Mouse (Mus musculus) layer of hippocampus, adult 2 months (tissue): ENCODE results near the gene Hspa1a. TPM values are rescaled to one million over a fixed set of nuclear protein-coding genes. Genes with fewer than 3 reads are reported as not detected.
"Not testable (repeated sequence)": the region's sequence is repeated elsewhere in the genome, so short reads cannot be mapped to it uniquely, and the experiment has no call there.

ENCODE experiments used
- DNase-seq, 2 experiments: peaks; one replicate each; pipeline ENCODE4 v3.0.0; 2022; ENCODE audit warnings: low spot score in 2 of 2
- H3K27ac ChIP-seq: fragments of 200-600 bp; 2 replicates; pipeline ENCODE4 v1.8.1; 2022
- H3K4me3 ChIP-seq: fragments of 200-600 bp; 2 replicates; pipeline ENCODE4 v1.8.1; 2022; ENCODE audit warnings: mild to moderate bottlenecking
- CTCF ChIP-seq: fragments of 200-600 bp; conservative IDR thresholded peaks from 2 replicates; pipeline ENCODE4 v1.8.1; 2022; ENCODE audit warnings: antibody characterized with exemption, mild to moderate bottlenecking, moderate library complexity
- total RNA-seq, 2 experiments: library from RNA; stranded (reverse); gene quantifications; 2 replicates each; pipeline ENCODE4 v1.2.3; 2021

Gene Hspa1a
- total RNA-seq, 2 experiments from 2014 or later: 16.9 to 18.1 TPM

- peak; percentile 65 for TF ChIP-seq CTCF
- no peak for DNase-seq
- Histone ChIP-seq H3K27ac (no peak overlapping the region), H3K4me3 (no peak overlapping the region)
These were observed 35.5 kb upstream of the Hspa1a start for GRCm38 (mm10) chr17:35007387-35007991.

- not testable (repeated sequence) for H3K4me3 ChIP-seq, DNase-seq, H3K27ac ChIP-seq
These were observed 33.9 kb upstream of the Hspa1a start for GRCm38 (mm10) chr17:35005902-35006301.

GRCm38 (mm10) chr17:35005158-35005557, 33.2 kb upstream of the Hspa1a start:
- no peak for TF ChIP-seq CTCF
- H3K4me3 ChIP-seq: no peak overlapping the region
- no peak for DNase-seq
- H3K27ac ChIP-seq: no peak overlapping the region

- Histone ChIP-seq H3K27ac (no peak overlapping the region), H3K4me3 (no peak overlapping the region)
- no peak for TF ChIP-seq CTCF
- no peak for DNase-seq
These were observed 32.2 kb upstream of the Hspa1a start for GRCm38 (mm10) chr17:35004075-35004717.

GRCm38 (mm10) chr17:35003022-35003838, 31.3 kb upstream of the Hspa1a start:
- no peak overlapping the region for H3K4me3 ChIP-seq
- no peak overlapping the region for H3K27ac ChIP-seq
- DNase-seq: no peak
- TF ChIP-seq CTCF: no peak

GRCm38 (mm10) chr17:35002153-35002865, 30.4 kb upstream of the Hspa1a start:
- peak overlapping the region; percentile 34 for H3K4me3 ChIP-seq
- no peak for TF ChIP-seq CTCF
- no peak overlapping the region for H3K27ac ChIP-seq
- DNase-seq: no peak

GRCm38 (mm10) chr17:35001452-35002152, 29.6 kb upstream of the Hspa1a start:
- Histone ChIP-seq H3K4me3 (peak overlapping the region; percentile 89), H3K27ac (peak overlapping the region; percentile 100)
- DNase-seq: no peak
- no peak for TF ChIP-seq CTCF

GRCm38 (mm10) chr17:35000717-35001451, 28.9 kb upstream of the Hspa1a start, which contains the start of gene Vars:
TSS of gene Vars (plus strand) at chr17:35000987.
- H3K27ac ChIP-seq: peak within 1 kb of the TSS; percentile 100
- no peak for TF ChIP-seq CTCF
- peak; percentile 60 to 74 for DNase-seq
- peak within 1 kb of the TSS; percentile 89 for H3K4me3 ChIP-seq

- DNase-seq: not testable (repeated sequence)
- Histone ChIP-seq H3K27ac (peak overlapping the region; percentile 100), H3K4me3 (peak overlapping the region; percentile 89)
These were observed 28.1 kb upstream of the Hspa1a start for GRCm38 (mm10) chr17:34999871-35000716.

- Histone ChIP-seq H3K27ac (no peak overlapping the region), H3K4me3 (no peak overlapping the region)
- DNase-seq: no peak
- TF ChIP-seq CTCF: no peak
These were observed 26.8 kb upstream of the Hspa1a start for GRCm38 (mm10) chr17:34998526-34999430.
